ENCODE assay signal across 13 mouse cellular contexts in the genomic region with DNA sequence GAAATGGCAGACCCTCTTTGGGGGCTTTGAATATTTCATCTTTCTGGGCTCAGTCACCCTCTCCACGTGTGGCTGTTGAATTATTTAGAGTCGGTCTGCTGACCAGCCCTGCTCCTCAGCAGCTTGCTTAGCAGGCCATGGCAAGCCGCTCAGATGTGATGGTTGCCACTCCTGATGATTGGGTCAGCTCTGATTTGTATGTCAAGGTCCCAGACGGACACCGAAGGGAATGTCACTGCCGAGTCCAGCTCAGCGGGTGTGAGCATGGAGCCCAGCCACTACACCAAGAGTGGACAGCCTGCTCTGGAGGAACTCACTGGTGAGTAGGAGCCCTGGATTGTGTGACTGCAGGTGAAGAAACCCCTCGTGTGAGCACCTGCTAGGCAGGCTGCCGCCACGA.
"Had no signal": no experiment of that assay in that cellular context is flagged by ENCODE, and none has a peak within 500 bp of the region (broad histone marks: within the 10 kb centered on the region; RNA-seq: fewer than 3 reads in every experiment).

No protein-coding gene starts in this region.

- H3K27ac ChIP-seq: limb, embryonic 12.5 days; liver, embryonic 14.5 days; lung, embryonic 15.5 days; macrophage; neural tube, embryonic 12.5 days had no signal

- H3K27me3 ChIP-seq: lung, embryonic 15.5 days; megakaryocyte, embryonic 14.5 days; neural tube, embryonic 12.5 days had no signal

- ATAC-seq: intestine, embryonic 16.5 days had no signal

- H3K4me2 ChIP-seq: limb, embryonic 12.5 days; lung, embryonic 15.5 days; neural tube, embryonic 12.5 days had no signal

- H3K36me3 ChIP-seq: limb, embryonic 12.5 days; lung, embryonic 15.5 days had no signal

- H3K4me1 ChIP-seq: lung, embryonic 15.5 days; neural tube, embryonic 12.5 days had no signal

- H3K9ac ChIP-seq: limb, embryonic 12.5 days; liver, embryonic 14.5 days; lung, embryonic 15.5 days; neural tube, embryonic 12.5 days had no signal

- H3K9me3 ChIP-seq: limb, embryonic 12.5 days; lung, embryonic 15.5 days; megakaryocyte, embryonic 14.5 days; neural tube, embryonic 12.5 days had no signal

- DNase-seq: layer of hippocampus, postnatal 36 days; lung, postnatal 14 days; right cerebral cortex, postnatal 4 days; spleen, adult 18-20 months; thymus, adult 18-20 months; thymus, postnatal 14 days had no signal

- H3K4me3 ChIP-seq: limb, embryonic 12.5 days; lung, embryonic 15.5 days; megakaryocyte, embryonic 14.5 days; neural tube, embryonic 12.5 days had no signal
